Mouse (Mus musculus) midbrain, embryonic 15.5 days (tissue): ENCODE data around the gene Kiss1. TPM values are rescaled to one million over a fixed set of nuclear protein-coding genes. Genes with fewer than 3 reads are reported as not detected.

ENCODE experiments used
- ATAC-seq: fragments of 200-750 bp; cut with Nextera tagmentation; replicated peaks from 2 replicates; pipeline ENCODE4 v1.8.0; 2017; ENCODE audit warnings: moderate TSS enrichment
- H3K27ac ChIP-seq: fragments of 300-500 bp; sonication (generic); 2 replicates; pipeline ENCODE4 v1.5.1; 2015; ENCODE audit warnings: mild to moderate bottlenecking, inconsistent platforms
- H3K27me3 ChIP-seq: fragments of 300-500 bp; sonication (generic); replicated peaks from 2 replicates; pipeline ENCODE4 v1.6.1; 2015; ENCODE audit warnings: inconsistent platforms
- H3K36me3 ChIP-seq: fragments of 300-500 bp; sonication (generic); replicated peaks from 2 replicates; pipeline ENCODE4 v1.6.1; 2015; ENCODE audit warnings: inconsistent platforms
- H3K4me1 ChIP-seq: fragments of 300-500 bp; sonication (generic); 2 replicates; pipeline ENCODE4 v1.6.1; 2015; ENCODE audit warnings: inconsistent platforms
- H3K4me2 ChIP-seq: fragments of 300-500 bp; sonication (generic); 2 replicates; pipeline ENCODE4 v1.6.1; 2015; ENCODE audit warnings: inconsistent platforms, mild to moderate bottlenecking, moderate library complexity
- H3K4me3 ChIP-seq: fragments of 300-500 bp; sonication (generic); 2 replicates; pipeline ENCODE4 v1.5.1; 2015; ENCODE audit warnings: mild to moderate bottlenecking, inconsistent platforms
- H3K9ac ChIP-seq: fragments of 300-500 bp; sonication (generic); 2 replicates; pipeline ENCODE4 v1.6.1; 2015; ENCODE audit warnings: mild to moderate bottlenecking, inconsistent platforms
- H3K9me3 ChIP-seq: fragments of 300-500 bp; sonication (generic); 2 replicates; pipeline ENCODE4 v1.6.1; 2016; ENCODE audit warnings: inconsistent platforms
- WGBS: fragments of 180-500 bp; shearing (Covaris S2); methylation state at CpG from one replicate; pipeline ENCODE4 v1.1.7; 2015; ENCODE audit warnings: mixed read lengths; 5-methylcytosine and 5-hydroxymethylcytosine counted together
- polyA plus RNA-seq: library from polyadenylated mRNA; unstranded; fragments of >200 nt; fragmentation: Nextera tagmentation; extraction: Ambion mirVana; gene quantifications from 2 replicates; pipeline ENCODE4 v1.2.1, GENCODE M21; 2015

Kiss1 gene
- polyA plus RNA-seq, 1 experiment from 2014 or later, result not detected

DNA sequence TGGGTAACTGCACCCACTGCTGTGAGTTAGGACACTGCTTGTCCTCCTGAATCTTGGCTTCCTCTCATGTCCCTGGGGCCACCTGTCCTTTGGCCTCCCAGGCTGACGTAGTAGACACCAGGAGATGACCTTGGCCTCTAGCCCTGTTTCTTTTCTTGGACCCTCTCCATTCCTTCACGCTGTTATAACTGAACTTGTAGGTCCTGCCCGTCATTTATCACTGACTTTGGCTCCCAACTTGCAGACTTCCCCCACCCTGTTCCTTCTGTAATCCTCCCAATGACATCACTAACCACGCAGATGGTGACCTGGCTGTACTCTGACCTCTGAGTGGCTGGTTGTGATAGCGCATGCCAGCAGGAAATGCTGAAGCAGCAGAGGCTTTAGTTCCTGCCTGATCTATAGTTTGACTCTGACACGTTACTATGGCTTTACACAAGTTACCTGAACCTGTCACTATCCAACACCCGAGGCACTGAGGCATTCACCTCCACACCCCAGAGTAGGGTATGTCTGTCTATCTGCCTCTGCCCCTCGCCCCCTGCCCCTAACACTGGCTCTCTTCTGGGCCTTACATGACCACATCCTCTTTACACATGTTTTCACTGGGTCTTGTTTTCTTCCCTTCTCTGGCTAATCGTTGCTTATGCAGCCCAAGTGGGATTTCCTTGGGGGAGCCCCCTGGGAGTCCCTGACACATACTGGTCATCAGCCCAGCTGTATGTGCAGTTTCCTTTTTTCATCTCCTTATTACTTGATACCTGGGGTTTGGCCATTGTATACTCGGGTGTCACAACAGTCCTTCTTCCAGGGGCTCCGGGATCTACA, 26.2 kb downstream of the Kiss1 start:
- H3K4me3 ChIP-seq, result no peak overlapping the region
- H3K27ac ChIP-seq, result no peak overlapping the region
- no peak for ATAC-seq
- 85% methylated on average over 11 of the region's 11 CpGs for WGBS
- no peaks in the 10 kb centered on the region for H3K36me3 ChIP-seq
- no peak overlapping the region for H3K9ac ChIP-seq
- H3K27me3 ChIP-seq, result no peaks in the 10 kb centered on the region
- no peaks in the 10 kb centered on the region for H3K9me3 ChIP-seq
- peaks cover 11% of the 10 kb centered on the region for H3K4me1 ChIP-seq
- H3K4me2 ChIP-seq, result no peak overlapping the region

DNA sequence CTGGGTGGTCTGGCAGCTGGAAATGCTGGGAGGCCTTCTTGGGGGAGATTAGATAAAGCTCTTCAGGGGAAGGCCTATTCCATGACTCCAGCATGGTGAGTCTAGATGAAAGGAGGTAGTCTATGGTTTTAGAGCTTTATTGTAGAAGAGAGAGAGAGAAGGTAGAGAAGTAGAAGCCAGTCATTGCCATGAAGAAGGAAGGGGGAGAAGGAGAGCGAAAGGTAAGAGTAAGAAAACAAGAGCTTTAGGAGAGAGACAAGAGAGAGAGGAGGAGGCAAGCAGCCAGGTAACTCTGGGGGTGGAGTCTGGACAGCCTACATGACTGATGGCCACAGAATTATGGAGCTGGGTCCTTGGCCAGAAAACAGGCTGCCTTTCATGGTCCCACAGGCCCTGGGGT, 28.5 kb downstream of the Kiss1 start, which contains the start of gene Ren1:
Gene Ren1, plus strand, starts transcription at position 301 of the 400 bp plus-strand sequence.
- Histone ChIP-seq H3K4me2 (no peak within 1 kb of the TSS), H3K9me3 (no peaks in the 10 kb centered on the region), H3K4me1 (peaks cover 14% of the 10 kb centered on the region), H3K36me3 (no peaks in the 10 kb centered on the region), H3K4me3 (no peak within 1 kb of the TSS), H3K27me3 (no peaks in the 10 kb centered on the region), H3K9ac (no peak within 1 kb of the TSS), H3K27ac (no peak within 1 kb of the TSS)
- WGBS, result 86% methylated on average over 1 of the region's 1 CpGs
- ATAC-seq, result no peak

GRCm38 (mm10) chr1:133351762-133352161, 30.1 kb downstream of the Kiss1 start:
- H3K4me2 ChIP-seq, result no peak overlapping the region
- peaks cover 14% of the 10 kb centered on the region for H3K4me1 ChIP-seq
- H3K9ac ChIP-seq, result no peak overlapping the region
- no peak overlapping the region for H3K4me3 ChIP-seq
- no peaks in the 10 kb centered on the region for H3K9me3 ChIP-seq
- no peaks in the 10 kb centered on the region for H3K27me3 ChIP-seq
- ATAC-seq, result no peak
- H3K27ac ChIP-seq, result no peak overlapping the region
- 27% methylated on average over 9 of the region's 9 CpGs for WGBS
- H3K36me3 ChIP-seq, result no peaks in the 10 kb centered on the region

DNA sequence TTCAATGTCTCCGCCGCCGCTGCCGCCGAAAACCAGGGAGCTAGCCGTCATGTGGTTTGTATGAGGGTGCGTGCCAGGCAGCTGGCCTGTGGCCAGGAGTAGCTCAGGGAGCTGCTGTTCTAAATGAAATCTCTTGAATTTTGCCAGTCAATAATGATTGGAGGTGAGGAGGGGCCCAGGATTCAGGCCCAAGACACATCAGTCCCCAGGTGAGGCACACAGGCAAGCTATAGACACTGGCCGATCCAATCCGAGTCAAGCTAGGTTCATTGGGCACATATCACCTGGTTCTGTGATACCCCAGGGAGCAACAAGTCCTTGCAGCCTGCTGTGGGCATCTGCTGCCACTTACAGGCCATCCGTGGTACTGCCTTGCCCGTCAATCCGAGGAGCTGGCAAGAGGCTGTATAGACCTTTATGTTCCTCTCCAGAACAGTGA, 31.7 kb downstream of the Kiss1 start:
- Histone ChIP-seq H3K27ac (no peak overlapping the region), H3K4me1 (peaks cover 14% of the 10 kb centered on the region), H3K4me2 (no peak overlapping the region), H3K27me3 (no peaks in the 10 kb centered on the region), H3K36me3 (no peaks in the 10 kb centered on the region), H3K4me3 (no peak overlapping the region), H3K9ac (no peak overlapping the region), H3K9me3 (no peaks in the 10 kb centered on the region)
- peak; percentile 48 for ATAC-seq
- WGBS, result 37% methylated on average over 12 of the region's 12 CpGs

GRCm38 (mm10) chr1:133355469-133355868, 33.8 kb downstream of the Kiss1 start:
- Histone ChIP-seq H3K9ac (no peak overlapping the region), H3K4me3 (no peak overlapping the region), H3K9me3 (no peaks in the 10 kb centered on the region), H3K27ac (no peak overlapping the region), H3K36me3 (no peaks in the 10 kb centered on the region), H3K4me2 (no peak overlapping the region), H3K4me1 (peaks cover 14% of the 10 kb centered on the region), H3K27me3 (no peaks in the 10 kb centered on the region)
- ATAC-seq, result no peak
- 50% methylated on average over 5 of the region's 5 CpGs for WGBS

DNA sequence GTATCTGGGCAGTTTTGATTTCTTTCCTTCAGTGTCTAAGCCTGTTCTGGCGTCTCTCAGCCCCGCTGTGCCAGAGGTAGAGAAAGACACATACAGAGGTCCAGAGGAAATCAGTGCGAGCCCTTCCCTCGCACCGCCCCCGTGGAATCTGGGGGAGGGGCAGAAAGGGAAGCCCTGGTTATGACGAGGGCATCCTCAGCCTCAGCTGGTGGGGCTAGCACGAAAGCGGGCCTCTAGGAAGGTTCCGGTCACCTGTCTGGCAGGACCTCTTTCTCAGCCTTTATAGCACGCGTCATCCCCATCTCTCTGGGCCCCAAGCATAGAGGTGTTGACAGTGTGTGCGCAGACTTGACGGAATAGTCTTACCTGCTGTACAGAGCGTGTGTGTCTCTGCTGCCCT, 34.2 kb downstream of the Kiss1 start:
- WGBS, result 58% methylated on average over 15 of the region's 15 CpGs
- ATAC-seq, result no peak
- Histone ChIP-seq H3K36me3 (no peaks in the 10 kb centered on the region), H3K27ac (no peak overlapping the region), H3K4me2 (no peak overlapping the region), H3K4me3 (no peak overlapping the region), H3K9me3 (no peaks in the 10 kb centered on the region), H3K9ac (no peak overlapping the region), H3K27me3 (no peaks in the 10 kb centered on the region), H3K4me1 (peaks cover 14% of the 10 kb centered on the region)

- WGBS, result 65% methylated on average over 8 of the region's 8 CpGs
- Histone ChIP-seq H3K4me1 (peaks cover 12% of the 10 kb centered on the region), H3K27me3 (no peaks in the 10 kb centered on the region), H3K4me3 (no peak overlapping the region), H3K4me2 (no peak overlapping the region), H3K9ac (no peak overlapping the region), H3K36me3 (no peaks in the 10 kb centered on the region), H3K27ac (no peak overlapping the region), H3K9me3 (no peaks in the 10 kb centered on the region)
- no peak for ATAC-seq
Measured at GRCm38 (mm10) chr1:133356330-133356729, 34.7 kb downstream of the Kiss1 start.

DNA sequence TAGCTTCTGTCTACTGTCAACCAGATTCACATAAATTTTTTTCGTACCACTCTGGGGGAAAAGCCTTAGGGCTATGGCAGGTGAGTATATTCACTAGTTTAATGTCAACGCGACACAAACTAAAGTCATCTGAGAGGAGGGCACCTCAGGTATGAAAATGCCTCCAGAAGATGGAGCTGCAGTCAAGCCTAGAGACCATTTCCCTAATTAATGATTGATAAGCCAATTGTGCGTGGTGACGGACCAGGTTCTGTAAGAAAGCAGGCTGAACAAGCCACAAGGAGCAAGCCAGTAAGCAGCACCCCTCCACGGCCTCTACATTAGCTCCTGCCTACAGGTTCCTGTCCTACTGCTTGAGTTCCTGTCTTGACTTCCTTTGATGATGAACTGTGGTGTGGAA, 39.3 kb downstream of the Kiss1 start:
- Histone ChIP-seq H3K4me2 (no peak overlapping the region), H3K9me3 (no peaks in the 10 kb centered on the region), H3K27me3 (peaks cover 18% of the 10 kb centered on the region), H3K9ac (no peak overlapping the region), H3K27ac (no peak overlapping the region), H3K36me3 (no peaks in the 10 kb centered on the region), H3K4me3 (no peak overlapping the region), H3K4me1 (peaks cover 12% of the 10 kb centered on the region)
- 95% methylated on average over 6 of the region's 6 CpGs for WGBS
- no peak for ATAC-seq

GRCm38 (mm10) chr1:133362103-133362502, 40.4 kb downstream of the Kiss1 start:
- peaks cover 12% of the 10 kb centered on the region for H3K4me1 ChIP-seq
- no peak overlapping the region for H3K27ac ChIP-seq
- H3K36me3 ChIP-seq, result no peaks in the 10 kb centered on the region
- peaks cover 21% of the 10 kb centered on the region for H3K27me3 ChIP-seq
- no peak for ATAC-seq
- H3K4me2 ChIP-seq, result no peak overlapping the region
- no peak overlapping the region for H3K9ac ChIP-seq
- 91% methylated on average over 5 of the region's 5 CpGs for WGBS
- H3K4me3 ChIP-seq, result no peak overlapping the region
- H3K9me3 ChIP-seq, result no peaks in the 10 kb centered on the region

GRCm38 (mm10) chr1:133363276-133364021, 41.8 kb downstream of the Kiss1 start, which contains the start of gene Etnk2:
Etnk2 (plus strand) TSS chr1:133363572.
- Histone ChIP-seq H3K9ac (peak within 1 kb of the TSS; percentile 66), H3K4me2 (peak within 1 kb of the TSS; percentile 88), H3K27me3 (peaks cover 21% of the 10 kb centered on the region), H3K4me3 (peak within 1 kb of the TSS; percentile 70), H3K4me1 (peaks cover 23% of the 10 kb centered on the region), H3K27ac (peak within 1 kb of the TSS; percentile 55), H3K9me3 (no peaks in the 10 kb centered on the region), H3K36me3 (no peaks in the 10 kb centered on the region)
- WGBS, result under 1% methylated on average over 52 of the region's 52 CpGs
- peak; percentile 84 for ATAC-seq

DNA sequence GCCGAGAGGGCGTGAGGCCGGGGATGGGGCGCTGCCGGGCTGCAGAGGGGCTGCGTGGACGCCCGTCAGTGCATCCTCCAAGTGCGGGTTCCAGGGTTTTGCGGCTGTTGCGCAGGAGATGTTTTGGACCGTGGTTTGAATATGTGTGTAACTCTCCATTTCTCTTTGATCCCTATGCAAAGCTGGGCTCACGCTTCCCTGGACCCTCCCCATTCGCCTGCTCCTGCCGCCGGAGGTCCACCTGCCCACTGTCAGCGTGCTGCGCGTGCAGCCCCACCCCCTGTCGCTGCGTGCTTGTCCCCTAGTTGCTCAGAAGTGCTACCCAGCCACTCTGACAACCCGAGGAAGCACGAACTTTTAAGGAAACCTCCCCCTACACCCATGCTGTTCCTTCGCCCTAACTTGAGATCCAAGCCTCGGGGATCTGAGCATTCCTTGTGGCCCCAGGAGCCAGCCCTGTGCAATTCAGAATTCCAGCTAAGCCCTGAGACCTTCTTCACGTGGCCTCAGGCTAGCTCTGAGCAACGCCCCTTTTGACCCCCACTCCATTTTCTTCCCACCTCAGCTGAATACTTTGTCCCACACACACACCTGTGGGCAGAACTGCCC, 42.5 kb downstream of the Kiss1 start:
- ATAC-seq, result peak; percentile 44
- Histone ChIP-seq H3K4me2 (peak overlapping the region; percentile 88), H3K4me3 (peak overlapping the region; percentile 70), H3K4me1 (peaks cover 24% of the 10 kb centered on the region), H3K27ac (peak overlapping the region; percentile 55), H3K27me3 (peaks cover 21% of the 10 kb centered on the region), H3K36me3 (no peaks in the 10 kb centered on the region), H3K9ac (peak overlapping the region; percentile 66), H3K9me3 (no peaks in the 10 kb centered on the region)
- 2% methylated on average over 27 of the region's 27 CpGs for WGBS

DNA sequence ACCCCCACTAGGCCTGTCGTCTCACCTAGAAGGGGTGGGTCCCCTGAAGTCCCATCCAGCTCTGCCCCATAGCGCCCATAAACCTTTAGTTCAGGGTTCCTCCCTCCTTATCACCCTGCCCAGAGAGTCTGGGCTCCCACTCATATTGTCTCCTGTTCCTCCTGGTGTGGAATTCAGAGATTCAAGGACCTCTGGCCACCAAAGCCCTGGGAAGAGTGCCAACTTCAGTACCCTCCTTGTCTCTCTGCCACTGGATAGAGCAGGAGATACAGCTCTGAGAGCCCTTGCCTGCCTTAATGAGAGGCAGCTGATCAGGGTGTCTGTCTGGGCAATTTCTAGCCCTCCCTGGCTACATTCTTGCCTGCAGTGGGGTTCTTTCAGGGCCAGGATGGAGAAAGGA, 43.2 kb downstream of the Kiss1 start:
- no peak overlapping the region for H3K4me3 ChIP-seq
- H3K36me3 ChIP-seq, result no peaks in the 10 kb centered on the region

More for the DNA sequence above, 43.2 kb downstream of the Kiss1 start:
- Histone ChIP-seq H3K27ac (no peak overlapping the region), H3K4me1 (peaks cover 24% of the 10 kb centered on the region), H3K4me2 (peak overlapping the region; percentile 88), H3K9me3 (no peaks in the 10 kb centered on the region), H3K27me3 (peaks cover 21% of the 10 kb centered on the region), H3K9ac (no peak overlapping the region)
- WGBS, result 47% methylated on average over 2 of the region's 2 CpGs
- no peak for ATAC-seq
